Mouse (Mus musculus) natural killer cell, adult 2 months (primary cell): ENCODE measurements around the gene Ndufaf2.

Source experiments
- DNase-seq, 2 experiments: peaks; one replicate each; pipeline ENCODE4 v3.0.0; 2022; ENCODE audit warnings: low spot score in 2 of 2

The Ndufaf2 gene

DNA sequence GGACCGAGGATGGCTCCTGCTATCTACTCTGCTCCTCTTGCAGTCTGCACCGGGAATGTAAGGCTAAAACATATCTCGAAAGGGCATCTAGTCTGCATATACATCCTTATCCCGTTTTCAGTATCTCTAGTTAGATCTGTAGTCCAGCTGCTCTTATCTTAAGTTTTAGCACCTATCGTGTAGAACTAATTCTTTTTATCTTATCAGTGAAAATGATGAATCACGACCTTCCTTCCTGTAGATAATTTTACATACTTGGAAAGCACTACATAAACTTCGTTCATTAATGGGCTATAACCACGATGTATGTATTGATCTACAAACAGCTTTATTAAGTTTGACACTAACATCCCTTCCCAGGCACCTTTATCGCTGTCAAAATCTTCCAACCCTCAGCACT lies 118.5 kb downstream of the Ndufaf2 start:
- DNase-seq = no peak

DNA sequence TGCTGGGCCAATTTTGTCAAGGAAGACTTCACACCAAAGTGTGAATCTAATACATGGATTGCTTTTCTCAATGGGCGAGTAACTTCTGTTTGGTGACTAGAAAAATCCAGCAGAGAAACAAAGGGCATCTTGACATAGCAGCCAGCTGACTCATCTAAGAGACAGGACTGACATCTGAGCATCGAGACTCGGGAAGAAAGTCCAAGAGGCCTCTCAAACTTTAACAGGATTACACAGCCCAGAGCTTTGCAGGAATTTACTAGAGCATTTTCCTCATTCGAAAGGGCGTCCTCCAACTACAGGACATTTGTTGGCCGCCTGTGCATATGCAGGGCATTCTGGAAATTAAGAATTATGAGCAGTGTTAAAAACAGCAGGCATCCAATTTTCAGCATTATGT lies 119.0 kb downstream of the Ndufaf2 start:
- DNase-seq = no peak

DNA sequence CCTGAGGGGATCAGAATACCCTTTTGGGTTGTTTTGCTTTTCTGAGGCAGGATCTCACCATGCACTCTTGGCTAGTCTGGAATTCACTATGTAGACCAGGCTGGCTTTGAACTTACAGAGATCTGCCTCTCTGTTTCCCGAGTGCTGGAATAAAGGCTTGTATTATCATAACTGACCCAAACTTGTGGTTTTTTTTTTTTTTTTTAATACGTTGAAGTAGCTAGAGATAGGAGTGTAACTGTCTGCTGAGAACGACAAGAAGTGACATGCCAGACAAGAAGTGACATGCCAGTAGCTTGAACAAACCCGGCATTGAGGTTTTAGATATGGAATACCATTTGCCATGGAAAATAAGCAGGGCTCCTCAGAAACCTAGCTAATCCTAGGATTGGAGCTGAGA lies 125.6 kb downstream of the Ndufaf2 start:
- no peak for DNase-seq

DNA sequence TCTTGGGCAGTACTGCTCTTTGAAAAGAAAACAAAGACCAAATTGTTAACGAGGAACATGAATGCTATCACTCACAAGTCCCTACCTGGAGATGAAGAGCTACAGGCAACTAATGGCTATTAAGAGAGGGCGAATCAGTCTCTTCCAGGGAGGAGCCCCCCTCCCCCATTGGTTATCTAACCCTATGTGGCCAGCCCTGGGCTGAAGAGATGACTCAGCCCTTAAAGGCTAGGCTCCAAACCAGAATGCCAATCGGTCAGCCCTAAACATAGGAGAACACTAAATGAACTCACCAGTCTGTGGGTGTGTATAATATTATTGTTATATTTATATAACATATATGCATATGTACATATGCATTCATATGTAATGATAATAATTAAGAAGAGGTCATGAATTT lies 132.6 kb downstream of the Ndufaf2 start:
- no peak for DNase-seq

DNA sequence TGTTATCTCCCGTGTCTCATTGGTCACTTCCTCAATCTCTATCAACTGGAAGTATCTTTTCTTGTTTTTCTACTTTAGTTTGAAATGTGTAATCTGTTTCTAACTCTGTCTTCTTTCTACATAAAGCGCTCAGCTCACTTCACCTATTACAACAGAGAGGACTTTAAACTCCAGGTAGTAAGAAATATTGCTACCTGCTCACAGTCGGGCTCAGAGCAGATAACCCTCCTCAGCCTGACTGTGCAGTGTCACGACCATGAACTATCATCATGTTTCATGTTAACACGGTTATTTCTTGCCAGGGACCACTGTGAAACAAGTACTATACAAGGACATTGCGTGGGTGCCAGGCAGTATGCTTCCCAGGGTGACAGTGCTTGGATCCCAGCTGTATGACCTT lies 141.1 kb downstream of the Ndufaf2 start:
- DNase-seq = no peak

DNA sequence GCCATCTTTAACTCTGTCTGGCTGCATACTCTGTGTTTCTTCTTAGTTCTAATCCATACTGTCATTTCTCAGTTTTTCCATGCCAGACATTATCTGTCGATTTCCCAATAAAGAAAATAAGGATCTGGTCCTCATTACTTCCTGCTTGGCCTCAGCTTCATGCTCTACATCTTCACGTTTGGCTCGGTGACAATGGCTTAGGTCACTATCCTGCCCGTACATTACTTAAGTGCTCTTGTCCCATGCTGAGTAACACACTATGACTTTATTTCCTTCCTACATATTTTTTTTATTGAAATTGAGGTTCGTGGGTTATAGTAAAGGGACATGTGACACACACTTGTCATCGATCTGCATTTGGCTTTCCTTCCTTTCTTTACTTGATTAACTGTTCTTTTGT lies 143.3 kb downstream of the Ndufaf2 start:
- no peak for DNase-seq

DNA sequence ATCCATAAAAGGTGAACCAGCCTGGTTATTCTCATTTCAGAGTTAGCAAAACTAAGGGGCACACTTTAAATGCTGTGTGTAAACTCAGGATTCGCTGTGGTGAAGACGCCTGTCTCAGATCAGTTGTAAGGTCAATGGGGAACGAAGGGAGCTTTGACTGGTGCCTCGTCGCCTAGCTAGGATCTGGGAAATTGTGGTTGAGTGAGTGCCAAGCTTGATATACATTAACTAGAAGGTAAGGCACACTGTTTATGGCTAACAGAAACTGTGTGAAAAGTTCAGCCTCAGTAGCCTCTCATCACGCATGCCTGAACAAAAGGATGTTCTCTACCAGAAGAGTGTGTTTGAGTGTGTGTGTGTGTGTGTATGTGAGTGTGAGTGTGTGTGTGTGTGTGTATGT lies 144.6 kb downstream of the Ndufaf2 start:
- DNase-seq = no peak

DNA sequence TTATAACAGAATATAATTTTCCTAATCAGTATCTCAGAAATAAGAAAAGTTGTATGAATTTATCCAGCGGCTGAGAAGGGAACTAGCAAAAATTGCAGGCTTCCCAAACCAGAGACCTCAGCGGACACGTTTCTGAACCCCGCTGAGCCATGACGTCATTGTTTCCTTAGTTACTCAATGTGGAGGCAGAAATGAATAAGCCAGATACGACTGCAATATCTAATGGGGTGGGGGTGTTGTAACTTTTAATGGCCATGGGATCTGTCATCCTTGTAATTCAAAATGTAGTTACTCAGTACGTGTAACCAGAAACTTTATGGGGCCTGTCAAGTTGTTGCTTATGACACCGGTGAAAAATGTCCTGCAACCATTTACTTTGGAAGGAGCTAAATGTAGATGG lies 145.3 kb downstream of the Ndufaf2 start:
- no peak for DNase-seq

DNA sequence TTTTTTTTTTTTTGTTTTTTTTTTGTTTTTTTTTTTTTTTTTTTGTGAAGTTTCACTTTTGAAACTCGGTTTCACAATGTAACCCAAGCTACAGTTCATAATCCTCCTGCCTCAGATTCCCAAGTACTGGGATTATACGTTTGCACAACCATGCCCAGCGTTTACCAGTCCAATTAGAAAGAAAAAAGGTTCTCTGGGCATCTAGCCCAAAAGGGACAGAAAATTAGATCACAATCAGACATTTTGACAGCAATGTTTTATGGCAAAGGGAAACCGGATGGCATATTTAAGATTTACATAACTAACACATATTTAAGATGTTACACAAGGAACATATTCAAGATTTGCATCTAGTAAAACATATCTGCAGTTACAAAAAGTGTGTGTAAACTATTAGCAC lies 150.6 kb downstream of the Ndufaf2 start:
- no peak for DNase-seq

DNA sequence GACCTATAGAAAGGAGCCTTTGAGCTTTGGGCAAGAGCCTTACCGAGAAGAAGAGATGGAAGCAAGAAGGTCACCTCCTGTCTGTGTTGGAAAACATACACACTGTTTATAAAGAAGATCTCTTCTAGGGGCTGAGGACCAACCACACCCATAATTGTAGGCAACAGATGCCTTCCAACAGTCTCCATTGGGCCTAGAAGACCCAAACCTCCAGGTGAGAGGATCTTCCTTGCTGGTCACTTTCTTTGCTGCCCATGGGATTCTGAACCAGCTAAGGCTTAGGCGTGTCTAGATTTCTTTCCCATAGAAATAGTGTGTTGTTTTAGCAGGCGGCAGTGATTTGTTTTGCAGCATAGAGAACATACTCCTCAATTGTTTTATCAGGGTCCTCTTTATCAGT lies 162.1 kb downstream of the Ndufaf2 start:
- DNase-seq = no peak

DNA sequence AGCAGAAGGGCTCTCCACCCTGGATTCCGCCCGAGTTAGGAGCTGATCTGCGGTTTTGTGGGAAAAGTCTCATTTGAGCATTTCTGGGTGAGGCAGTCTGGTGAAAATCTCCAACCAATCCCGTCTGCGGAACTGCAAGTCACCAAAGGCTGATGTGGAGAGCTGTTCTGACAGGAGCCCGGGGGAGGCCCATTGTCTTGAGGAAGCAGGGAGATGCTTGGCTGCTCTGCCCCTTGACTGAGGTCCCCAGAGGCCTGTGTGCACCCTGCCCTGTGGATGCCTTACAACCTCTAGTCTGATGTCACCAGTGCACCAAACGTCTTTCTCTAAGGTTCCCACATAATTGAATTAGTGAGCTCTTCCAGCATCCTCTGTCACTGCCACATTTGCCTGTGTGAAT lies 163.2 kb downstream of the Ndufaf2 start:
- no peak for DNase-seq

DNA sequence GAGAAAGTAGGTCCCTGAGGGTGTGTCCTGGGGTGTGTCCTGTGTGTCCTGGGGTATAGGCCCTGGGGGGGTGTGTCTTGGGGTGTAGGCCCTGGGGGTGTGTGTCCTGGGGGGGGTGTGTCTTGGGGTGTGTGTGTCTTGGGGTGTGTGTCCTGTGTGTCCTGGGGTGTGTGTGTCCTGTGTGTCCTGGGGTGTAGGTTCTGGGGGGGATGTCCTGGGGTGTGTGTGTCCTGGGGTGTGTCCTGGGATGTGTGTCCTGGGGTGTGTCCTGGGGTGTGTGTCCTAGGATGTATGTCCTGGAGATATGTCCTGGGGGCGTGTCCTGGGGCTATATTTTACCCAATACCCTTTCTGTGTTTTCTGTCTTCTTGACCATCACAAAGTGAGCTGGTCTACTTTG lies 165.8 kb downstream of the Ndufaf2 start:
- DNase-seq = no peak

DNA sequence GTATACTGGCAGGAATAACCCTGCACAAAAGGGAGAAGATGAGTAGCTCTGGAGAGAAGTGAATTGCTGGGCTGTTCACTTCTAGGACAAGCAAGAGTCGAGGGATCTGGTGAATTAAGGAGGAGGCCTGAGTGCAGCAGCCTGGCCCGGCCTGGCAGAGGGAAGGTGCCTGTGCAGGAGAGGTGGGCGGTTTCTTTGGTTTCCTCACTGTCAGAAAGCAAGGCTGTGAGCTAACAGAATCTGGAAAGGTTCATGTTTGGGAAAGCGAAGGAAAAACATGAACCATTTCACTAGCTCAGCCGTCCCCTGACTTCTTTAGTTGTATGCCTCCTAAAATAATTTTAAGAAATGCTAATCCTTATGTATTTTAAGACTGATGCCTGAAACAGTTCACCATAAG lies 173.8 kb downstream of the Ndufaf2 start:
- DNase-seq = no peak

DNA sequence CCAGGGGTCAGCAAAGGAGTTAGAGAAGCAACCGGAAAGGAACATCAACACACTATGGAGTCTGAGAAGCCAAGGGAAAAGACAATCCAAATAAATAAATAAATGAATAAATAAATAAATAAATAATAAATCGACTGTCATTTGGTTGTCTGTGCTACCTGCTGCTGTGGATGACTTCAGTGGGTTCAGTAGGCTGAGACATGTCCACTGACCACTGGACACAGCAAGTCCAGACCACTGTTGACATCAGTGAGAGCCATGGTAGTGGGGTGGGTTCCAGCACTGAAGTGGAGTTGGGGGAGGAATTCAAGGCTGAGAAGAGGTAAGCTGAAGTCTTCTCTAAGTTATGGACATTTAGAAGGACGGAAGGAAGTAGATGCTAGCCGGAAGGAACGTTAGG lies 174.2 kb downstream of the Ndufaf2 start:
- DNase-seq = no peak

DNA sequence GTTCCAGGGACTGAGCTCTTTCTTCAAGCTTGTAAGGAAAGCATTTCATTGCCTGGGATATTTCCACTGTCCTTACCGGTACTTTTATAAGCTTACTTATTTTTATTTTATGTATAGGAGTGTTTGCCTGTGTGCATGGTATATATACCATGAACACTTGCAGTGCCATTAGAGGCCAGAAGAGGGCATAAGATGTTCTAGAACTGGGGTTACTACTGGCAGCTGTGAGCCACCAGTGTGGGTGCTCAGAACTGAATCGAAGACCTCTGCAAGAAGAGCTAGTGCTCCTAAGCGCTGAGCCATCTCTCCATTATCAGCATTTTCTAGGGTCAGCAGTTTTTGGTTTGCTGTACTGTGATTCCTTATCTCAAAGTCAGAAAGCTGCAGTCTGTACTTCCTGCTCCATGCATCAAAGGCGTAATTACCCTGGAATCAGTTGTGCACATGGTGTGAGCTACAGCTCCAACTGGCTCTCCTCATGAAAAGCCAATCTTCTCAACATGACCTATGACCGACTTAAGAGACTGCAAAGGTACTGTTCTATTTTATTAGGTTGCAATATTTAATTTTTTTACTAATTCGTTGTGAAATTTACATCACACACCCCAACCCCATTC lies 175.1 kb downstream of the Ndufaf2 start:
- no peak for DNase-seq

DNA sequence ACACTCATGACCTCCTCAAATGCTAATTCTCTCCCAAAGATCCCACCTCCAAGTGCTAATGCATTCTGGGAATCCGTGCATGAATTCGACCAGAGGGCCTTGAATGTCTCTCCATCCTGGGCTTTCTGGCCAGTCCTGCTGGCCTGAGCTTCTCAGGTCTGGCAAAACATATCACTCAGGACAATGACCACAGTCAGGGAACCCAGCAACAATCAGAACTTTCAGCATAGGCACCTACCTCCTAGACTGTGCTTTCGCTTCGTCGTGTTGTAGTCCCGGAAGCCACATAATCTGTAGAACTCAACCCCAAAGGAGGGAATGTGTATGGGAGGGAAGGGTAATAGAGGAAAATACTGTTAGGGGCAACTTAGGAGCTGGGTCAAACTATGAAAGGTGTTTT lies 179.0 kb downstream of the Ndufaf2 start:
- no peak for DNase-seq

DNA sequence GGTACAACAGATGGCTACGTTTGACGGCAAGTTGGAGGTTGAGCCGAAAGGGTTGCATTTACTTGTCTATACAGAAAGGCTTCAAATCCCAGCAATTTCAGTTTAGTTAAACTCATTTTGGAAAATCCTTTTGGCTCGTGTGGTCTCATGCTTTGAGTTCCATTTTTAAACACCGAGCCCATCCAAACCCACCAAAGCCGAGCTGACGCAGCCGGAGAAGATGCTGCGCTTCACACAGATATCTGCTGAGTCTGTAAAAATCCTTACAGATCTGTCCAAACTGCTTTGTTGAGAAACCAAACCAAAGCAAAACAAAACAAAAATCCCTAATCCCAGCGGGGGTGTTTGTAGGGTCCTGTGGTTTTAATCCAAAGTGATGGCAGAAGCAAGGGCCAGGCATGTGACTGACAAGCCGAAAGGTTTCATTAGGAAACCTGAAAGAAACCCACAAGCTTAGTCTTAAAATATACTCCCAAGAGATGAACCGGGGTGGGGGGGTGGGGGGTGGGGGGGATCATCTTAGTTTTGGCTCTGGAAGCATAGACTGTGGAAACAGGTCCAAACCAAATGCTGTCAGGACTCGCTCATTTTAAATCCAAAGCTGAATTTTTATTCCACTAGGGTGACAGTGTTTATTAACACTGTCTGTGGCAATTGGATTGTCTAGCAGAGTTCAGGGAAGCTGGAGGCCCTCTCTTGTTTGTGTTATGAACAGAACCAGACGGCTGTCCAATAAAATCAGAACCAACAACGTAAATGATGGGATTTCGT lies 181.4 kb downstream of the Ndufaf2 start:
- no peak for DNase-seq

DNA sequence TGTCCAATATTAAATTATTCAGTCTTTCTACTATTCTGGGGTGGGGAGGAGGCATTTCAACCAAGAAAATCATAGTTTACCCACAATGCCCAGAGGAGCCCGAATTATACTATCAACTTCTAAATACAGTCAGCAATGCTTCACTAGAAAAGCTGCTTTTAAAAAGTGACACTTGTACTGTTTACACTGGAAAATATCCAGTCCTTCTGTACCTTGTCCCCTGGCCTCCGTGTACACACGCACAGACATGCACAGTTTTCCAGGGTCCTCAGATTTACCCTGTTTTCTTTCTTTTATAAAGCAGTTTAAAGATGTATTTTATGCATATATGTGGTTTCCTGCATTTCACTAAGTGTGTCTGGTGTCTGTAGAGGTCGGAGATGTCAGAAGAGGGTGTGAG lies 186.0 kb downstream of the Ndufaf2 start:
- no peak for DNase-seq

DNA sequence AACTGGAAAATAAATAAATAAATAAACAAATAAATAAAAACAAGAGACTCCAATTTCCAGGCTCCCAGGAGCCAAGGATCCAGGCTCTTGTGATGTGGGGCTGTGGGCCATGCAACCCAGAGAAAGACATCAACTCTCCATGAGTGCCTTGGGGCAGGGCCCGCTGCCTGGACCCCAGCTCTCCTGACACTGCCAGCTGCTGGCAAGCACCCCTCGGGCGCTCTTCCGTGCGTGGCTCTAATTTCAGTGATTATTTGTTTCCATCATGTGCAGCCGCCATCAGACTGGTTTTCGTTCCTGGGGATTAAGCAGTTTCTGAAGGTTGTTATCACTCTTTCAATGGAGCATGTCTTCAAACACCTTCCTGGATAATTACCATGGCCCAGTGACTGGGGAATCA lies 186.6 kb downstream of the Ndufaf2 start:
- no peak for DNase-seq

DNA sequence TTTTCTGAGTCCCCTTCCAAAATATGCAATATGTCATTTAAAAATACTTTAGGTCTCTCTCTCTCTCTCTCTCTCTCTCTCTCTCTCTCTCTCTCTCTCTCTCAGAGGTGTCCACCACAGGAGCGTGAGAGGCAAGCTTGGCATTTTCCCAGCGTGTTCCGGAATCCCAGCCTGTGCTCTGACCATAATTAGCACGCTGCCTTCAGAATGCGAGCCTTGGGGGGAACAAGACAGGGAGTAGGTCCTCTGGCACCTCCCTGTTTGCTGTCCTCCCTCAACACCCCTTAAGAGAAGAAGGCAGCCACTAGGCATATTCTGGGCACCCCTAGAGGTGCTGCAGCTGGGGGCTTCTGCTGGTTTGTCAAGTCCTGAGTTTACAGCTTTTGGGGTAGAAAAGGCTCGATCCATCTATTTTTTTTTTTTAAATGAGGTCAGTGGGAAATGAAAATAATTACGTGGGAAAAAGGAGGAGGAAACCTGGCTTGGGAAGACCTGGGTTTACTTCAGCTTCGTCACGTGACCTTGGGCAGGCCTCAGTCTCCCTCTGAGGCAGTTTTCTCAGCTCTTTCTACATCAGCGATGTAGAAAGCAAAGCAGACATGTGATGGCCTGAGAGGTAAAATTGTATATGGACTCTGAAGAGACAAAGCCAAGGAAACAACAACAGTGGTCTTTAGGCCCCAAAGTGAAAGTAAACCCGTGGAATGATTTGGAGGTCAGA lies 187.8 kb downstream of the Ndufaf2 start:
- DNase-seq = no peak

DNA sequence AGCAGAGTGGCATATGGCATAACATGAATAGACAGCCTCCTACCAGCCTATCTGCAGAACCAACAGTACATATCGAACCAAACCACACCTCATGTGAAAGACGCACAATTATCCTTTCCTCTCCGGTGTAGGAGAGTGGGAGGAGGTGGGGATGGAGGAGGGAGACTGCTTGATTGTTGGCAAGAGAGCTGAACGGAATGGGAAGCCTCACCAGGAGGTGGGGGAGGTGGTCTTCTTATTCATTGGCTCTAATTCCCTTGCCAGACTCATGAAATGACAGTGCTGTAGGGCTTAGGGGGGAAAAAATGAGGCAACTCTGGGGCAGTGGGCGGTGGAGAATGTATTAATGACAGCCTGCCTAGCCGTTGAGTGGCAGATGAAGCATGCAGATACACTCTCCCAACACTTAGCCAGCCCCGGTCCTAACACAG lies 188.4 kb downstream of the Ndufaf2 start:
- DNase-seq = no peak

DNA sequence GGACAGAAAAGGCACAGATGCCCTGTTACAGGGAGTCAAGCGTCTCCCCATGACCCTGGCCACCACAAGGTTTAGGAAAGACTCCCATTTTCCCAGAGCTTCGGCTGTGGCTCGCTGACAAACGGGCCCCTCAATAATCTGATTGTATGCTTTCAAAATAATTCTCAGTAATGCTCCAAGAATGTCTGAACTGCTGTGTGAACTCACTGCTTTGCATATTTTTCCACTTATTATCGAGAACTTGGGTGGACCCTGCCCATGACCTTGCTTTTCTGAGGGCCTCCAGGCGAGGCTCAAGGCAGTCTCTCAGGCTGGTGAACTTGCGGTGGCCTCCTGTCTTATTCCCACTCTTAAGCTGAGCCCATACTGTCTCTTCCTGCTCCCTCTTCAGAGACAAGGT lies 193.8 kb downstream of the Ndufaf2 start:
- no peak for DNase-seq

DNA sequence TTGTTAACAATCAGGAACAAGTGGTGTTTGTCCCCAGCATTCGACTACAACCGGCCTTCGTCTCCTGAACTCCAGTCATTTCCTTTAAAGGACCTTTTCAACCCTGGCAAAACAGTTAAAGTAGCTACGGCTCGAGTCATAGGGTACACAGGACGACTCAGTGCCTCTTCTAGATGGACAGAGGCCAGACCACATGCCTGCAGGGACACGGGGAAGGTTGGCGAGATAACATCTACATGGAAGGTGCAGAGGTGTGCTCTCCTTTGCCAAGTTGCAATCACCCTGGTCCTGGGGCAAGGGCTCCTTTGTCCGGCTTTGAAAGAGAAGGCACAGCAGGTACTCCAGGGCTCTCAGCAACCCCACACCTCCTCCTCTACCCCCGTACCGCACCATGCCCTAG lies 195.0 kb downstream of the Ndufaf2 start:
- no peak for DNase-seq
